Mouse (Mus musculus): ENCODE measurements around the gene Trp53i13.

DNA sequence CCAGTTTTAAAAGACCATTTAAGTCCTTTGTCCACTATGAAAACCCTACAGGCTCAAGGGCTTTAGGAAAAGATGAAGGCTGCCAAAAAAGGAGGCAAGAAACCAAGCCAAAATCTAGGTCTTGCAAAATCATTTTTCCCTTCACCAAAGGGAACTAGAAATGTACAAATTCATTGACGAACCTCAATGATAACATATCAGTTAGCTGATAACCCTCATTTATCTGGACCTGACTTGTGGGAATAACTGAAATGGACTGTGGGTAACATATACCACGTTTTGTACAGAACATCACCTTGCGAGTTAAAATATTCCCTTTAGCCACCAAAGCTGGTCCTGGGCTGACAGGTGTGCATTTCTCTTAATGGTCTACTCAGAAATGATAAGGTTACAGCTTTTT, 13.9 kb upstream of the Trp53i13 start:
- no peak for TF ChIP-seq CTCF (IDR thresholded peaks at IDR 0.05; ENCODE audit: insufficient read depth, low read depth, low read length)
- no peak for TF ChIP-seq POLR2A (IDR thresholded peaks at IDR 0.05; ENCODE audit: insufficient read depth, low read depth, low read length)
